Mouse (Mus musculus): ENCODE results near the gene Ugt1a1. TPM values are rescaled to one million over a fixed set of nuclear protein-coding genes. Genes with fewer than 3 reads are reported as not detected.

The Ugt1a1 gene
- total and polyA plus RNA-seq, 3 experiments = 0.19 TPM; not detected in 2

GRCm38 (mm10) chr1:88262961-88263360 lies 51.2 kb downstream of the Ugt1a1 start:
- H3K9ac ChIP-seq (ENCODE audit: insufficient read depth, low read depth) = no peak overlapping the region
- H3K36me3 ChIP-seq (replicated peaks in 1 of 2; ENCODE audit: control insufficient read depth in 1 of 2, insufficient read depth in 1 of 2, low read length in 1 of 2) = peaks cover 51 to 82% of the 10 kb centered on the region in 2 experiments
- no peak overlapping the region for H3K27ac ChIP-seq (ENCODE audit: insufficient read depth, low read depth)
- H3K4me3 ChIP-seq (replicated peaks in 1 of 3; ENCODE audit: low read depth in 2 of 3, low read length in 2 of 3, poor library complexity in 1 of 3) = no peak overlapping the region
- peaks cover 13% of the 10 kb centered on the region for H3K9me3 ChIP-seq (replicated peaks; ENCODE audit: low read length)
- DNase-seq (ENCODE audit: extremely low read depth) = no peak
- H3K79me2 ChIP-seq (replicated peaks; ENCODE audit: control insufficient read depth, extremely low read depth, insufficient read depth, poor library complexity, severe bottlenecking) = no peaks in the 10 kb centered on the region
- peaks cover 2 to 29% of the 10 kb centered on the region in 2 experiments; a peak in 3 of 4 replicates for H3K4me1 ChIP-seq (ENCODE audit: control insufficient read depth in 1 of 2, insufficient read depth in 2 of 2)
- TF ChIP-seq MXI1 (IDR thresholded peaks at IDR 0.05; ENCODE audit: low read depth, low read length) (no peak; the same call in 1 of the 2 replicates), JUN (IDR thresholded peaks at IDR 0.05; ENCODE audit: insufficient read depth, low read depth, low read length) (no peak), CTCF (conservative IDR thresholded peaks at IDR 0.05 in 1 of 2, IDR thresholded peaks at IDR 0.05 in 1 of 2; ENCODE audit: low read depth in 2 of 2, low read length in 2 of 2) (no peak), TCF12 (IDR thresholded peaks at IDR 0.05; ENCODE audit: low read depth, low read length) (no peak), MEF2A (IDR thresholded peaks at IDR 0.05; ENCODE audit: borderline replicate concordance, low read depth, low read length) (no peak), GABPA (IDR thresholded peaks at IDR 0.05; ENCODE audit: insufficient replicate concordance, low read depth, low read length) (no peak), RCOR1 (conservative IDR thresholded peaks at IDR 0.05; ENCODE audit: low read depth, low read length) (no peak), SIN3A (IDR thresholded peaks at IDR 0.05; ENCODE audit: low read length) (no peak), E2F4 (IDR thresholded peaks at IDR 0.05; ENCODE audit: insufficient replicate concordance, low read depth, low read length) (no peak), PAX5 (IDR thresholded peaks at IDR 0.05; ENCODE audit: low read length) (no peak)
- H3K27me3 ChIP-seq (replicated peaks) = no peaks in the 10 kb centered on the region
- in situ Hi-C loops (cut with MboI; ENCODE audit: low pct_ligation_motif_present, low pct_unique_long_range_greater_than_20kb, low sequenced_read_pairs) (no loop called here), dilution Hi-C loops (cut with MboI; ENCODE audit: extremely low pct_ligation_motif_present, extremely low pct_unique_long_range_greater_than_20kb, low sequenced_read_pairs) (no loop called here)
- H3K4me2 ChIP-seq (ENCODE audit: insufficient read depth, low read depth, poor library complexity, severe bottlenecking) = no peak overlapping the region

- Histone ChIP-seq H3K79me2 (replicated peaks; ENCODE audit: control insufficient read depth, extremely low read depth, insufficient read depth, poor library complexity, severe bottlenecking) (no peaks in the 10 kb centered on the region), H3K9me3 (replicated peaks; ENCODE audit: low read length) (peaks cover 12% of the 10 kb centered on the region), H3K4me3 (replicated peaks in 1 of 3; ENCODE audit: low read depth in 2 of 3, low read length in 2 of 3, poor library complexity in 1 of 3) (no peak overlapping the region), H3K9ac (ENCODE audit: insufficient read depth, low read depth) (no peak overlapping the region), H3K27me3 (replicated peaks) (no peaks in the 10 kb centered on the region), H3K4me1 (ENCODE audit: control insufficient read depth in 1 of 2, insufficient read depth in 2 of 2) (peaks cover 2 to 29% of the 10 kb centered on the region in 2 experiments; a peak in 3 of 4 replicates), H3K4me2 (ENCODE audit: insufficient read depth, low read depth, poor library complexity, severe bottlenecking) (no peak overlapping the region), H3K36me3 (replicated peaks in 1 of 2; ENCODE audit: control insufficient read depth in 1 of 2, insufficient read depth in 1 of 2, low read length in 1 of 2) (peaks cover 60 to 90% of the 10 kb centered on the region in 2 experiments), H3K27ac (ENCODE audit: insufficient read depth, low read depth) (no peak overlapping the region)
- in situ Hi-C loops (cut with MboI; ENCODE audit: low pct_ligation_motif_present, low pct_unique_long_range_greater_than_20kb, low sequenced_read_pairs) = no loop called here
- no peak for DNase-seq (ENCODE audit: extremely low read depth)
- TF ChIP-seq E2F4 (IDR thresholded peaks at IDR 0.05; ENCODE audit: insufficient replicate concordance, low read depth, low read length) (no peak), RCOR1 (conservative IDR thresholded peaks at IDR 0.05; ENCODE audit: low read depth, low read length) (no peak), ZKSCAN1 (IDR thresholded peaks at IDR 0.05; ENCODE audit: borderline replicate concordance, low read depth, low read length) (no peak), KAT2A (IDR thresholded peaks at IDR 0.05; ENCODE audit: insufficient replicate concordance, low read length) (no peak), MEF2A (IDR thresholded peaks at IDR 0.05; ENCODE audit: borderline replicate concordance, low read depth, low read length) (no peak), NELFE (IDR thresholded peaks at IDR 0.05; ENCODE audit: low read depth, low read length) (no peak), ETS1 (conservative IDR thresholded peaks at IDR 0.05; ENCODE audit: low read depth, low read length) (no peak), POLR2A (IDR thresholded peaks at IDR 0.05; ENCODE audit: low read depth, low read length) (no peak), POLR2AphosphoS2 (IDR thresholded peaks at IDR 0.05; ENCODE audit: low read depth, low read length) (no peak), MAX (IDR thresholded peaks at IDR 0.05; ENCODE audit: low read length) (no peak), RAD21 (IDR thresholded peaks at IDR 0.05; ENCODE audit: low read depth, low read length) (no peak), CHD2 (IDR thresholded peaks at IDR 0.05; ENCODE audit: low read length) (no peak), MYC (IDR thresholded peaks at IDR 0.05; ENCODE audit: low read depth, low read length) (no peak), NRF1 (IDR thresholded peaks at IDR 0.05; ENCODE audit: low read depth, low read length) (no peak)
- dilution Hi-C loops (cut with MboI; ENCODE audit: extremely low pct_ligation_motif_present, extremely low pct_unique_long_range_greater_than_20kb, low sequenced_read_pairs) = no loop called here
Observed at GRCm38 (mm10) chr1:88263778-88264177, 52.0 kb downstream of the Ugt1a1 start.

All from CH12.LX (cell line).